Mouse (Mus musculus) layer of hippocampus, postnatal 14 days (tissue): Measurements from ENCODE around the gene Zfp513. TPM values are rescaled to one million over a fixed set of nuclear protein-coding genes. Genes with fewer than 3 reads are reported as not detected.
A peak's percentile ranks its signal among the peaks of the same experiment; 100 is the strongest.
"Not testable (repeated sequence)": the region's sequence is repeated elsewhere in the genome, so short reads cannot be mapped to it uniquely, and the experiment has no call there.

Experiments used
- DNase-seq, 2 experiments: peaks; one replicate each; pipeline ENCODE4 v3.0.0; 2021 to 2022; ENCODE audit warnings: low spot score in 2 of 2, mixed read lengths in 1 of 2
- long read RNA-seq, 2 experiments: library from polyadenylated mRNA; stranded (forward); transcript quantifications; one replicate each; pipeline ENCODE4 v2.0.0; 2021
- total RNA-seq, 2 experiments: library from RNA; stranded (reverse); gene quantifications; 2 replicates each; pipeline ENCODE4 v1.2.3; 2021

Zfp513 gene
- total RNA-seq, result 10 to 100 TPM; 25.5 to 31.3 TPM
- long read RNA-seq, experiment 1, transcript Zfp513-202 (4 exons, 2,228 nt), result major isoform, 24 of 43 reads
- long read RNA-seq, experiment 1, partial matches to known transcripts, result 4 of 43 reads
- long read RNA-seq, experiment 1, other reads (novel, unspliced or antisense), result 15 of 43 reads
- long read RNA-seq, experiment 2, transcript Zfp513-202 (4 exons, 2,228 nt), result major isoform, 28 of 55 reads
- long read RNA-seq, experiment 2, partial matches to known transcripts, result 0 of 55 reads
- long read RNA-seq, experiment 2, other reads (novel, unspliced or antisense), result 24 of 55 reads

- DNase-seq, result peak; percentile 95 to 99
Measured at GRCm38 (mm10) chr5:31201742-31202590, at the start of gene Zfp513. Gene Zfp513, minus strand, starts transcription at chr5:31202303.

- DNase-seq, result peak in 1 of 2 experiments; percentile 22
Measured at GRCm38 (mm10) chr5:31251541-31252101, 49.5 kb upstream of the Zfp513 start, which contains the start of gene Krtcap3. Gene Krtcap3, plus strand, starts transcription at chr5:31251691.

- no peak for DNase-seq
Measured at GRCm38 (mm10) chr5:31250716-31251115, 48.6 kb upstream of the Zfp513 start.

- DNase-seq, result no peak
Measured at GRCm38 (mm10) chr5:31242191-31242590, 40.1 kb upstream of the Zfp513 start.

- no peak for DNase-seq
Measured at GRCm38 (mm10) chr5:31241522-31242034, 39.5 kb upstream of the Zfp513 start.

- DNase-seq, result peak; percentile 94 to 95
Measured at GRCm38 (mm10) chr5:31240637-31241521, 38.8 kb upstream of the Zfp513 start, which contains the start of the genes Nrbp1 and Gm9970. Gene Nrbp1, plus strand, starts transcription at chr5:31240864. Gene Gm9970, minus strand, starts transcription at chr5:31241232.

- no peak for DNase-seq
Measured at GRCm38 (mm10) chr5:31226641-31227040, 24.5 kb upstream of the Zfp513 start.

- DNase-seq, result no peak
Measured at GRCm38 (mm10) chr5:31222696-31223095, 20.6 kb upstream of the Zfp513 start.

- peak in 1 of 2 experiments; percentile 38 for DNase-seq
Measured at GRCm38 (mm10) chr5:31221304-31221945, 19.3 kb upstream of the Zfp513 start.

GRCm38 (mm10) chr5:31220448-31221303, 18.6 kb upstream of the Zfp513 start, which contains the start of gene Ppm1g:
Gene Ppm1g, minus strand, starts transcription at chr5:31220687.
- DNase-seq, result peak; percentile 95 to 96

- peak; percentile 51 to 63 for DNase-seq
Measured at GRCm38 (mm10) chr5:31219911-31220447, 17.9 kb upstream of the Zfp513 start.

GRCm38 (mm10) chr5:31219474-31219873, 17.4 kb upstream of the Zfp513 start:
- DNase-seq, result no peak

GRCm38 (mm10) chr5:31219070-31219469, 17.0 kb upstream of the Zfp513 start:
- no peak for DNase-seq

GRCm38 (mm10) chr5:31218294-31218693, 16.2 kb upstream of the Zfp513 start:
- DNase-seq, result no peak

- not testable (repeated sequence) for DNase-seq
Measured at GRCm38 (mm10) chr5:31216554-31216953, 14.5 kb upstream of the Zfp513 start.

- DNase-seq, result no peak
Measured at GRCm38 (mm10) chr5:31204421-31204820, 2.3 kb upstream of the Zfp513 start.

- DNase-seq, result no peak
Measured at GRCm38 (mm10) chr5:31203866-31204265, 1.8 kb upstream of the Zfp513 start.

GRCm38 (mm10) chr5:31202933-31203332, 830 bp upstream of the Zfp513 start:
- no peak for DNase-seq
